Mouse (Mus musculus): ENCODE data around the gene Lhfp. TPM values are rescaled to one million over a fixed set of nuclear protein-coding genes. Genes with fewer than 3 reads are reported as not detected.

The Lhfp gene
- polyA plus RNA-seq, 1 experiment from 2014 or later: 67.6 TPM

DNA sequence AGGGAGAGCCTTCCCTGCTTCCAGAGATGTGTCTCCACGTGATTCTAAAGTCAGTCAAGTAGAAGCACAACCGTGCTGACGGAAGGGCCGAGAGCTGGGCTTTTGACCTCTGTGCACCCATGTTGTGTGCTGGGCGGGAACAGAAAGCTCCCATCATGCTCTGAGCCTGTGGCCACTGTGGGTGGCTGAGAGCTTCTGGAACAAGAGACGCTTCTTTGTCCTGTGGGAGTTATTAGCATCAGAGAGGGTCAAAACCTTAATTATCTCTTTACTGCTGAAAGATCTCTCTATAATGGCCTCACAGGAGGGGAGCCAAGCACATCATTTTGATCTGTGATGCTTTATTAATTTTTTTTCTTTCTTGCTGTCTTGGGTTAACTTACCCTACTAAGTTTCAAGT is 253.5 kb downstream of the Lhfp start:
- Histone ChIP-seq H3K27ac (no peak overlapping the region), H3K27me3 (no peaks in the 10 kb centered on the region), H3K4me3 (no peak overlapping the region), H3K9me3 (no peaks in the 10 kb centered on the region), H3K36me3 (no peaks in the 10 kb centered on the region), H3K4me2 (no peak overlapping the region), H3K4me1 (replicated peaks) (peaks cover 7% of the 10 kb centered on the region), H3K9ac (no peak overlapping the region)
- ATAC-seq (ENCODE audit: low FRiP score): no peak
- 28% methylated on average over 6 of the region's 6 CpGs for WGBS

GRCm38 (mm10) chr3:53301866-53302265 is 260.5 kb downstream of the Lhfp start:
- no peaks in the 10 kb centered on the region for H3K27me3 ChIP-seq
- WGBS: 75% methylated on average over 5 of the region's 5 CpGs
- peaks cover 5% of the 10 kb centered on the region; the same call in 1 of the 2 replicates for H3K9me3 ChIP-seq
- no peak overlapping the region for H3K4me2 ChIP-seq
- H3K9ac ChIP-seq: no peak overlapping the region
- no peak overlapping the region for H3K4me3 ChIP-seq
- ATAC-seq (ENCODE audit: low FRiP score): no peak
- H3K27ac ChIP-seq: no peak overlapping the region
- H3K4me1 ChIP-seq (replicated peaks): no peaks in the 10 kb centered on the region
- no peaks in the 10 kb centered on the region for H3K36me3 ChIP-seq

GRCm38 (mm10) chr3:53304123-53304900 is 263.0 kb downstream of the Lhfp start:
- H3K36me3 ChIP-seq: no peaks in the 10 kb centered on the region
- no peak overlapping the region for H3K27ac ChIP-seq
- H3K4me3 ChIP-seq: no peak overlapping the region
- H3K9ac ChIP-seq: no peak overlapping the region
- H3K4me1 ChIP-seq (replicated peaks): no peaks in the 10 kb centered on the region
- H3K9me3 ChIP-seq: peaks cover 5% of the 10 kb centered on the region; the same call in 1 of the 2 replicates
- H3K4me2 ChIP-seq: no peak overlapping the region
- no peaks in the 10 kb centered on the region for H3K27me3 ChIP-seq
- 72% methylated on average over 4 of the region's 4 CpGs for WGBS
- no peak for ATAC-seq (ENCODE audit: low FRiP score)

DNA sequence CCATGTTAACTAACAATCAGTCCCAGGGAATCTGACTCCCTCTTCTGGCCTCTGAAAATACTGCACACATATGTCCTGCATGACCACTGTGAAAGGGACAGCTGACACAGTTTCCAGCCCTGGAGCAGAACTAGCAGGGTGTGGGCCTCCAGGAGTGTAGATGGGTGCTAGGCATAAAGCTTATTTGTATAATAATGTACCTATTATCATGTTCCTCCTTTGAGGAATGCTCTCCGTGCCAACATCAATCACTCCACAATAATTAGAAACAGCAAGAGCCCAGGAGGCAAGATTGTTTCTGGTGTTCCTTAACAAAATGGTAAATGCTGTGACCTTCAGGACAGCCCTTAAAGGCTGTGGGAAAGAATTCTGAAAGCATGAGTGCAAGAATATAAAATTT is 264.5 kb downstream of the Lhfp start:
- no peak overlapping the region for H3K4me3 ChIP-seq
- WGBS: 72% methylated on average over 1 of the region's 1 CpGs
- no peaks in the 10 kb centered on the region for H3K27me3 ChIP-seq
- H3K27ac ChIP-seq: no peak overlapping the region
- no peak overlapping the region for H3K9ac ChIP-seq
- no peak overlapping the region for H3K4me2 ChIP-seq
- H3K9me3 ChIP-seq: peaks cover 5% of the 10 kb centered on the region; the same call in 1 of the 2 replicates
- H3K4me1 ChIP-seq (replicated peaks): no peaks in the 10 kb centered on the region
- no peak for ATAC-seq (ENCODE audit: low FRiP score)
- no peaks in the 10 kb centered on the region for H3K36me3 ChIP-seq

DNA sequence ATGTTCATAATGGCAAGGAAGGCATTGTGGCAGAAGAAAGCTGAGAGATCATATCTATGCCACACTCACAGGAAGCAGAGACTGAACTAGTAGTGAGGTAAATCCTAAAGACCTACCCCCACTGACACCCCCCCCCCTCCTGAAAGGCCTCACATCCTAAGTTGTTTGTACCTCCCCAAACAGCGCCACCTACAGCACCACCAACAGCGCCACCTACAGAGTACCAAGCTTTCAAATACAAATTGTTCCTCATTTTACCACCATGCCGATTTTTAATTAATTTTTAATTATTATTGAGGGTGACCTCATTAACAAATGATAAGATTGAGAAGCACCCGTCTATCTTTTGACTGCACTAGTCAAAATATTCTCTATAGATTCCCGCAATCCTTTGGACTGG is 267.3 kb downstream of the Lhfp start:
- no peak overlapping the region for H3K27ac ChIP-seq
- no peak overlapping the region for H3K4me3 ChIP-seq
- peaks cover 5% of the 10 kb centered on the region; the same call in 1 of the 2 replicates for H3K9me3 ChIP-seq
- H3K4me1 ChIP-seq (replicated peaks): no peaks in the 10 kb centered on the region
- H3K36me3 ChIP-seq: no peaks in the 10 kb centered on the region
- WGBS: 62% methylated on average over 5 of the region's 5 CpGs
- no peak overlapping the region for H3K9ac ChIP-seq
- no peak overlapping the region for H3K4me2 ChIP-seq
- H3K27me3 ChIP-seq: no peaks in the 10 kb centered on the region
- no peak for ATAC-seq (ENCODE audit: low FRiP score)

DNA sequence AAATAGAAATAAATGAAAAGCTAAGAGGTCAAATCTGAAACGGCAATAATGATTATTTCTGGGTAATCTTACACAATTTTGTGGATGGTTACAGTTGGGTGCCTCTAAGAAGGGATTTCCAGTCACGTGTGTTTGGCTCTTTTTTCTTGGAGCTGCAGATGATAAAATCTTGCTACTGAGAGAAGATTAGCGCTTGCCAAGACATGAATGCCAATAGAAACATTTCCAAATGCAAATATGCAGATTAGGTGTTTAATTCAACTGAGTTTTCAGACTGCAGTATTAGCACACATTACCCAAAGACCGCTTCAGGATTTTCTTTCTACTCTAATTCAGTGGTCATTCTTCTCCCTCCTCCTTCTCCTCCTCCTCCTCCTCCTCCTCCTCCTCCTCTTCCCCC is 268.8 kb downstream of the Lhfp start:
- no peaks in the 10 kb centered on the region for H3K27me3 ChIP-seq
- H3K4me2 ChIP-seq: no peak overlapping the region
- WGBS: 73% methylated on average over 4 of the region's 4 CpGs
- H3K27ac ChIP-seq: no peak overlapping the region
- H3K4me3 ChIP-seq: no peak overlapping the region
- no peaks in the 10 kb centered on the region for H3K4me1 ChIP-seq (replicated peaks)
- no peak for ATAC-seq (ENCODE audit: low FRiP score)
- no peaks in the 10 kb centered on the region for H3K36me3 ChIP-seq
- peaks cover 5% of the 10 kb centered on the region; the same call in 1 of the 2 replicates for H3K9me3 ChIP-seq
- H3K9ac ChIP-seq: no peak overlapping the region

GRCm38 (mm10) chr3:53310615-53311014 is 269.3 kb downstream of the Lhfp start:
- Histone ChIP-seq H3K9ac (no peak overlapping the region), H3K9me3 (peaks cover 5% of the 10 kb centered on the region; the same call in 1 of the 2 replicates), H3K4me3 (no peak overlapping the region), H3K4me1 (replicated peaks) (no peaks in the 10 kb centered on the region), H3K36me3 (no peaks in the 10 kb centered on the region), H3K27ac (no peak overlapping the region), H3K27me3 (no peaks in the 10 kb centered on the region), H3K4me2 (no peak overlapping the region)
- ATAC-seq (ENCODE audit: low FRiP score): no peak
- 87% methylated on average over 2 of the region's 2 CpGs for WGBS

Other genes with a start within 250 kb of the Lhfp start
- gene Cog6, start 24.3 kb upstream of the Lhfp start, polyA plus RNA-seq (2015; fragmentation: Nextera tagmentation; extraction: Ambion mirVana): 53.5 and 57.6 TPM in 2 replicates